ENCODE assay signal across 20 mouse cellular contexts in genomic region chr7:143044826-143045206, GRCm38 (mm10). TPM values are rescaled to one million over a fixed set of nuclear protein-coding genes. Genes with fewer than 3 reads are reported as not detected.
DNase-seq lines count a peak whose midpoint lies in the region; ATAC-seq and TF ChIP-seq lines count a peak whose summit lies in the region.
"Had no signal": no experiment of that assay in that cellular context is flagged by ENCODE, and none has a peak within 500 bp of the region (broad histone marks: within the 10 kb centered on the region; RNA-seq: fewer than 3 reads in every experiment).

No protein-coding gene starts in this region.

- H3K4me2 ChIP-seq in forebrain, postnatal 0 days (ENCODE audit: low read depth), result no peak overlapping the region
- H3K4me2 ChIP-seq in forebrain, embryonic 11.5 days (ENCODE audit: low read depth, low read length, severe bottlenecking), result no peak overlapping the region
- H3K4me2 ChIP-seq in midbrain, embryonic 16.5 days (ENCODE audit: low read length), result no peak overlapping the region
- H3K4me2 ChIP-seq: forebrain, embryonic 13.5 days; heart, embryonic 15.5 days; neural tube, embryonic 13.5 days had no signal

- peaks cover 8% of the 10 kb centered on the region; the same call in 1 of the 2 replicates for H3K36me3 ChIP-seq in forebrain, postnatal 0 days (ENCODE audit: insufficient read depth)
- H3K36me3 ChIP-seq in forebrain, embryonic 11.5 days (ENCODE audit: control insufficient read depth, insufficient read depth, low read length), result no peaks in the 10 kb centered on the region
- no peaks in the 10 kb centered on the region; the same call in 1 of the 2 replicates for H3K36me3 ChIP-seq in midbrain, embryonic 16.5 days (ENCODE audit: control insufficient read depth, insufficient read depth, low read length)
- H3K36me3 ChIP-seq: heart, embryonic 15.5 days; neural tube, embryonic 13.5 days had no signal

- H3K4me1 ChIP-seq in forebrain, postnatal 0 days (ENCODE audit: insufficient read depth), result no peaks in the 10 kb centered on the region
- no peaks in the 10 kb centered on the region for H3K4me1 ChIP-seq in forebrain, embryonic 11.5 days (replicated peaks; ENCODE audit: control insufficient read depth, insufficient read depth, low read length)
- no peaks in the 10 kb centered on the region for H3K4me1 ChIP-seq in midbrain, embryonic 16.5 days (ENCODE audit: control insufficient read depth, insufficient read depth, low read length)
- H3K4me1 ChIP-seq: forebrain, embryonic 13.5 days had no signal

- DNase-seq in forebrain, postnatal 0 days, result no peak
- no peak for DNase-seq in forebrain, embryonic 11.5 days (ENCODE audit: low spot score)
- DNase-seq in layer of hippocampus, adult 2 months (ENCODE audit: low spot score in 2 of 2), result no peak
- DNase-seq in layer of hippocampus, postnatal 14 days (ENCODE audit: low spot score in 2 of 2), result no peak
- DNase-seq in B cell, adult 2 months, result peak; percentile 48 to 49
- DNase-seq in ZHBTc4 (ENCODE audit: low read depth, low spot score), result peak; percentile 78
- DNase-seq: adrenal gland, postnatal 10 days; cerebellum, adult 11-12 months; cerebellum, postnatal 25 days; kidney, adult 11 months; lung, postnatal 10 days; thymus, postnatal 14 days had no signal

- peak; percentile 30 for TF ChIP-seq CTCF in forebrain, postnatal 0 days (IDR thresholded peaks at IDR 0.05; ENCODE audit: low read depth)
- peak; percentile 42 for TF ChIP-seq CTCF in layer of hippocampus, adult 2 months (conservative IDR thresholded peaks at IDR 0.05)

- no peaks in the 10 kb centered on the region for H3K9me3 ChIP-seq in forebrain, postnatal 0 days (ENCODE audit: low read length)
- H3K9me3 ChIP-seq in forebrain, embryonic 11.5 days (ENCODE audit: control insufficient read depth, low read length), result no peaks in the 10 kb centered on the region
- no peaks in the 10 kb centered on the region for H3K9me3 ChIP-seq in midbrain, embryonic 16.5 days (replicated peaks; ENCODE audit: control insufficient read depth, low read length, poor library complexity, severe bottlenecking)
- H3K9me3 ChIP-seq: neural tube, embryonic 13.5 days had no signal

- no peak overlapping the region for H3K27ac ChIP-seq in forebrain, postnatal 0 days (ENCODE audit: low read depth, low read length)
- H3K27ac ChIP-seq in forebrain, embryonic 11.5 days (ENCODE audit: low read depth, low read length), result no peak overlapping the region
- H3K27ac ChIP-seq in layer of hippocampus, adult 2 months, result no peak overlapping the region
- H3K27ac ChIP-seq in midbrain, embryonic 16.5 days (ENCODE audit: low read length), result no peak overlapping the region
- H3K27ac ChIP-seq: forebrain, embryonic 13.5 days; heart, embryonic 15.5 days; neural tube, embryonic 13.5 days had no signal

- no peak for ATAC-seq in forebrain, postnatal 0 days
- no peak for ATAC-seq in forebrain, embryonic 11.5 days (replicated peaks; ENCODE audit: low FRiP score)
- no peak for ATAC-seq in midbrain, embryonic 16.5 days
- ATAC-seq in frontal cortex, adult (ENCODE audit: low TSS enrichment), result no peak
- ATAC-seq: forebrain, embryonic 13.5 days had no signal

- H3K9ac ChIP-seq in forebrain, postnatal 0 days, result no peak overlapping the region
- no peak overlapping the region for H3K9ac ChIP-seq in forebrain, embryonic 11.5 days (ENCODE audit: low read length)
- H3K9ac ChIP-seq in midbrain, embryonic 16.5 days (ENCODE audit: low read depth, low read length), result no peak overlapping the region
- H3K9ac ChIP-seq: forebrain, embryonic 13.5 days; heart, embryonic 15.5 days; neural tube, embryonic 13.5 days had no signal

- no peak overlapping the region for H3K4me3 ChIP-seq in forebrain, postnatal 0 days (ENCODE audit: low read depth, low read length)
- H3K4me3 ChIP-seq in forebrain, embryonic 11.5 days (ENCODE audit: low read depth, low read length), result no peak overlapping the region
- H3K4me3 ChIP-seq in layer of hippocampus, adult 2 months, result no peak overlapping the region
- H3K4me3 ChIP-seq in midbrain, embryonic 16.5 days (ENCODE audit: low read depth, low read length), result no peak overlapping the region
- H3K4me3 ChIP-seq: forebrain, embryonic 13.5 days; heart, embryonic 15.5 days; neural tube, embryonic 13.5 days had no signal

- H3K27me3 ChIP-seq in forebrain, postnatal 0 days (ENCODE audit: insufficient read depth, low read length), result no peaks in the 10 kb centered on the region
- no peaks in the 10 kb centered on the region for H3K27me3 ChIP-seq in forebrain, embryonic 11.5 days (ENCODE audit: control insufficient read depth, insufficient read depth, low read length)
- no peaks in the 10 kb centered on the region for H3K27me3 ChIP-seq in midbrain, embryonic 16.5 days (ENCODE audit: control insufficient read depth, insufficient read depth, low read depth, low read length)
- H3K27me3 ChIP-seq: forebrain, embryonic 13.5 days; heart, embryonic 15.5 days; neural tube, embryonic 13.5 days had no signal

RNA-seq across cellular contexts. Expression of gene Cd81, which starts 7.7 kb away (rescaled TPM):
- 349 and 423 TPM in 2 replicates for total RNA-seq in forebrain, postnatal 0 days (2014; rRNA removed)
- 470 and 473 TPM in 2 replicates for polyA plus RNA-seq in forebrain, postnatal 0 days (2015; fragmentation: Nextera tagmentation; extraction: Ambion mirVana)
- 216 and 246 TPM in 2 replicates for polyA plus RNA-seq in forebrain, embryonic 11.5 days (2014; fragmentation: Nextera tagmentation; extraction: Ambion mirVana)
- total RNA-seq in layer of hippocampus, adult 2 months (2021), result 100 to 1,000 TPM; 419 to 448 TPM
- total RNA-seq in layer of hippocampus, postnatal 14 days (2021), result 100 to 1,000 TPM; 495 to 503 TPM
- polyA plus RNA-seq in midbrain, embryonic 16.5 days (2015; fragmentation: Nextera tagmentation; extraction: Ambion mirVana), result 364 and 411 TPM in 2 replicates

RNA-seq across cellular contexts. Expression of gene Tssc4, which starts 24.2 kb away (rescaled TPM):
- 71.5 and 86.5 TPM in 2 replicates for total RNA-seq in forebrain, postnatal 0 days (2014; rRNA removed)
- 91.8 and 101 TPM in 2 replicates for polyA plus RNA-seq in forebrain, postnatal 0 days (2015; fragmentation: Nextera tagmentation; extraction: Ambion mirVana)
- polyA plus RNA-seq in forebrain, embryonic 11.5 days (2014; fragmentation: Nextera tagmentation; extraction: Ambion mirVana), result 73.3 and 82.6 TPM in 2 replicates
- total RNA-seq in layer of hippocampus, adult 2 months (2021), result 10 to 100 TPM; 38.5 to 41.4 TPM
- 10 to 100 TPM; 51.8 to 56.9 TPM for total RNA-seq in layer of hippocampus, postnatal 14 days (2021)
- 90.6 and 90.7 TPM in 2 replicates for polyA plus RNA-seq in midbrain, embryonic 16.5 days (2015; fragmentation: Nextera tagmentation; extraction: Ambion mirVana)

RNA-seq across cellular contexts. Expression of gene Tspan32, which starts 40.0 kb away (rescaled TPM):
- total RNA-seq in forebrain, postnatal 0 days (2014; rRNA removed), result 1.4 TPM in 1 of 2 replicates, not detected in the other
- polyA plus RNA-seq in forebrain, postnatal 0 days (2015; fragmentation: Nextera tagmentation; extraction: Ambion mirVana), result 0.53 and 0.56 TPM in 2 replicates
- polyA plus RNA-seq in forebrain, embryonic 11.5 days (2014; fragmentation: Nextera tagmentation; extraction: Ambion mirVana), result 4.2 and 5.3 TPM in 2 replicates
- total RNA-seq in layer of hippocampus, adult 2 months (2021), result under 1 TPM in 1 of 2 experiments, not detected in 1; 0.36 TPM
- under 1 TPM in 1 of 2 experiments, not detected in 1; 0.19 TPM for total RNA-seq in layer of hippocampus, postnatal 14 days (2021)
- 0.30 and 0.48 TPM in 2 replicates for polyA plus RNA-seq in midbrain, embryonic 16.5 days (2015; fragmentation: Nextera tagmentation; extraction: Ambion mirVana)
- total RNA-seq: layer of hippocampus, postnatal 25 days had no signal

RNA-seq across cellular contexts. Expression of gene Trpm5, which starts 49.6 kb away (rescaled TPM):
- 1.0 and 1.3 TPM in 2 replicates for total RNA-seq in forebrain, postnatal 0 days (2014; rRNA removed)
- 1.1 and 1.2 TPM in 2 replicates for polyA plus RNA-seq in forebrain, postnatal 0 days (2015; fragmentation: Nextera tagmentation; extraction: Ambion mirVana)
- 0.64 and 0.85 TPM in 2 replicates for polyA plus RNA-seq in forebrain, embryonic 11.5 days (2014; fragmentation: Nextera tagmentation; extraction: Ambion mirVana)
- not detected for total RNA-seq in layer of hippocampus, adult 2 months (2021)
- total RNA-seq in layer of hippocampus, postnatal 14 days (2021), result under 1 TPM; 0.24 to 0.44 TPM
- 1.5 and 1.8 TPM in 2 replicates for polyA plus RNA-seq in midbrain, embryonic 16.5 days (2015; fragmentation: Nextera tagmentation; extraction: Ambion mirVana)
- total RNA-seq: granulocyte monocyte progenitor cell, adult 5-6 weeks; layer of hippocampus, postnatal 25 days; left cerebral cortex, postnatal 36 days had no signal

Comparison
In these comparisons a context has a peak if more than half of its experiments do, and no peak if none do; other contexts are left out.
1. DNase-seq: peak in B cell, adult 2 months (2 of 2) and ZHBTc4 (single experiment); none in forebrain, postnatal 0 days (single experiment), forebrain, embryonic 11.5 days (single experiment), layer of hippocampus, adult 2 months (0 of 2) and layer of hippocampus, postnatal 14 days (0 of 2).